Mouse (Mus musculus) intestine, embryonic 14.5 days (tissue): ENCODE data around the gene Zfp410. TPM values are rescaled to one million over a fixed set of nuclear protein-coding genes. Genes with fewer than 3 reads are reported as not detected.
A peak's percentile ranks its signal among the peaks of the same experiment; 100 is the strongest.

Experiments used
- ATAC-seq: fragments of 200-750 bp; cut with Nextera tagmentation; replicated peaks from 2 replicates; pipeline ENCODE4 v1.8.0; 2017; ENCODE audit warnings: low read depth, moderate number of reproducible peaks, moderate TSS enrichment, moderate library complexity; ENCODE audit not compliant: low FRiP score, low TSS enrichment
- DNase-seq: peaks from one replicate; pipeline ENCODE4 v3.0.0-alpha.2; 2018; ENCODE audit warnings: low spot score
- H3K27ac ChIP-seq: fragments of 300-500 bp; sonication (generic); 2 replicates; pipeline ENCODE4 v1.5.1; 2014; ENCODE audit warnings: low read depth, mild to moderate bottlenecking, control low read depth
- H3K27me3 ChIP-seq: fragments of 300-500 bp; sonication (generic); replicated peaks from 2 replicates; pipeline ENCODE4 v1.6.1; 2014; ENCODE audit warnings: low read length, control low read depth; ENCODE audit not compliant: control insufficient read depth, insufficient read depth
- H3K36me3 ChIP-seq: fragments of 300-500 bp; sonication (generic); 2 replicates; pipeline ENCODE4 v1.6.1; 2014; ENCODE audit warnings: low read length, control low read depth; ENCODE audit not compliant: control insufficient read depth, insufficient read depth
- H3K4me1 ChIP-seq: fragments of 300-500 bp; sonication (generic); replicated peaks from 2 replicates; pipeline ENCODE4 v1.6.1; 2014; ENCODE audit warnings: low read length, control low read depth, mixed read lengths; ENCODE audit not compliant: control insufficient read depth, insufficient read depth
- H3K4me2 ChIP-seq: fragments of 300-500 bp; sonication (generic); 2 replicates; pipeline ENCODE4 v1.6.1; 2014; ENCODE audit warnings: low read length
- H3K4me3 ChIP-seq: fragments of 300-500 bp; sonication (generic); 2 replicates; pipeline ENCODE4 v1.5.1; 2014; ENCODE audit warnings: low read depth, low read length, control low read depth, mixed read lengths
- H3K9ac ChIP-seq: fragments of 300-500 bp; sonication (generic); 2 replicates; pipeline ENCODE4 v1.6.1; 2014; ENCODE audit warnings: mild to moderate bottlenecking, low read length
- H3K9me3 ChIP-seq: fragments of 300-500 bp; sonication (generic); 2 replicates; pipeline ENCODE4 v1.6.1; 2016; ENCODE audit warnings: low read length, control low read depth; ENCODE audit not compliant: control insufficient read depth
- WGBS: fragments of 180-500 bp; shearing (Covaris S2); extraction: QIAGEN DNeasy Blood & Tissue Kit; methylation state at CpG from one replicate; pipeline ENCODE4 v1.1.7; 2014; 5-methylcytosine and 5-hydroxymethylcytosine counted together
- polyA plus RNA-seq: library from polyadenylated mRNA; unstranded; fragments of >200 nt; fragmentation: Nextera tagmentation; extraction: Ambion mirVana; gene quantifications from 2 replicates; pipeline ENCODE4 v1.2.1, GENCODE M21; 2014

Zfp410 gene
- polyA plus RNA-seq, 1 experiment from 2014 or later = 66.0 TPM

DNA sequence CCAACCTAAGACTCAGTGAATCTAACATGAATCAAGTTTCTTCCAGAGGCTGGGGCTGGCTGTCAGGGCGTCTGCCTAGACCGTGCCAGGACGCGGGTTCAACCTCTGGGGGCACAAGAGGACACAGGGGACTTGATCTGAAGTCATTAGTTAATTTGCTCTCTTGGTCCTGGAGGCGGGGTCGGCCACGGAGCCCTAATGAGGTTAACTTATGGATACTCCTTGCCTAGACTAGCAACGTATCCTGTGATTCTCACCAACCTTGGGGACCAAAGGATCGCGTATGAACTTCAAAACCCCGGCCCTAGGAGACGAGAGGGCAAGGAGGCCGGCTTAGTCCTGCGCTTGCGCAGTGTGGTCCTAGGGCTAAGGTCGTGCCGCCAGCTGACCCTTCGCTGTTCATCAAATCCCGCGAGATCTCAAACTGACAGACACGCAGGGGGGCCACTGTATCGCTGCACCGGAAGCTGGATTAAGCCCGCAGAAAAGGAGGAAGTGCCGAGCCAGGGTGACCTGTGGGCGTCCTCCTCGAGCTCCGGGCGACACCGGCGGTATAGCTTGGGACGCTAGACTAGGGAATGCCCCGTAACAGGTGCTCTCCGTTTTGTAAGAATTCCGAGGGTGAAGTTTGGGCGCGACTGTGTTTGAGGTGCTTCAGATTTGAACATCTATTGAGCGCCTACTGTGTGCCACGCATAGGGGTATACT lies 31.6 kb upstream of the Zfp410 start, which contains the start of gene Ptgr2:
TSS of gene Ptgr2 (plus strand) at position 348 of the 708 bp plus-strand sequence.
- Histone ChIP-seq H3K9ac (peak within 1 kb of the TSS; percentile 54), H3K4me2 (peak within 1 kb of the TSS; percentile 83), H3K4me3 (peak within 1 kb of the TSS; percentile 63), H3K4me1 (0 out of 2 replicates have a peak, but pooled peaks cover 6% of the 10 kb centered on the region), H3K27me3 (no peaks in the 10 kb centered on the region), H3K9me3 (no peaks in the 10 kb centered on the region), H3K27ac (peak within 1 kb of the TSS; percentile 24; the same call in 1 of the 2 replicates), H3K36me3 (no peaks in the 10 kb centered on the region)
- DNase-seq = peak; percentile 92
- under 1% methylated on average over 39 of the region's 39 CpGs for WGBS
- ATAC-seq = peak; percentile 96

DNA sequence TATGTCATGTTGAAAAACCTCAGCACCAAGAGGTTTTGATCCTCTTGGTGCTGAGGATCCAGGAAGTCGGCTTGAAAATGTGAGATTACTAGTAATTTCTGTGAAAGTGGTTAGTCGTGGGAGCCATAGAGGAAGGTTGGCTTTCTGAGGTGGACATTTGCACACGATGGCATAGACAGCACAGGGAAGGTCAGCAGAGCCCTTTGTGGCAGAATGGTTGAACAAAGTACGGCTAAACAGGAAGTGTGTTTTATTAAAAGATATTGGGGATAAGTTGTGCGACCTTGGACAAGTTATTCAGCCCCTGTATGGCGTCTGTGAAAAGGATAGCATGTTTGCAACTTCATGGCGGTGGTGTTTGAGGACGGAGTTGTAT lies 31.1 kb upstream of the Zfp410 start:
- 0 out of 2 replicates have a peak overlapping the region, but pooled peaks have one; percentile 24 for H3K27ac ChIP-seq
- no peaks in the 10 kb centered on the region for H3K27me3 ChIP-seq
- peak overlapping the region; percentile 63 for H3K4me3 ChIP-seq
- DNase-seq = no peak
- H3K4me2 ChIP-seq = peak overlapping the region; percentile 83
- 0 out of 2 replicates have a peak, but pooled peaks cover 6% of the 10 kb centered on the region for H3K4me1 ChIP-seq
- no peaks in the 10 kb centered on the region for H3K9me3 ChIP-seq
- peak overlapping the region; percentile 54 for H3K9ac ChIP-seq
- peak; percentile 30; the same call in 1 of the 2 replicates for ATAC-seq
- 33% methylated on average over 8 of the region's 8 CpGs for WGBS
- no peaks in the 10 kb centered on the region for H3K36me3 ChIP-seq

DNA sequence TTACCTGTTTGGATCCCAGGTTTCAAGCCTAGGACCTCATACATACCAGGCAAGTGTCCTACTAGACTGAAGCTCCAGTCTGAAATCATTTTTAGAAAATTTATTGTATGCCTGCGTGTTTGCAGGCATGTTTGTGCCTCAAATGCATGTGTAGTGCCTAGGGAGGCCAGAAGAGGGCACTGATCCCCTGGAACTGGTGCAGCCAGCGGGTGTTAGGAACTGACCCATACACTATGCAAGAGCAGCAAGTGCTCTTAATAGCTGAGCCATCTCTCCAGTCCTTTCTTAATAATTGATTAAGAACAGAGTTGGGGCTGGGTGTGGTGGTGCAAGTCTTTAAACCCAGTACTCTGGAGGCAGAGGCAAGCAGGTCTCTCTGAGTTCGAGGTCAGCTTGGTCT lies 28.2 kb upstream of the Zfp410 start:
- Histone ChIP-seq H3K36me3 (peaks cover 3% of the 10 kb centered on the region; the same call in 1 of the 2 replicates), H3K27ac (no peak overlapping the region), H3K9ac (no peak overlapping the region), H3K4me1 (0 out of 2 replicates have a peak, but pooled peaks cover 6% of the 10 kb centered on the region), H3K4me2 (no peak overlapping the region), H3K9me3 (no peaks in the 10 kb centered on the region), H3K4me3 (no peak overlapping the region), H3K27me3 (no peaks in the 10 kb centered on the region)
- DNase-seq (no peak), ATAC-seq (no peak)
- WGBS = 52% methylated on average over 3 of the region's 3 CpGs

DNA sequence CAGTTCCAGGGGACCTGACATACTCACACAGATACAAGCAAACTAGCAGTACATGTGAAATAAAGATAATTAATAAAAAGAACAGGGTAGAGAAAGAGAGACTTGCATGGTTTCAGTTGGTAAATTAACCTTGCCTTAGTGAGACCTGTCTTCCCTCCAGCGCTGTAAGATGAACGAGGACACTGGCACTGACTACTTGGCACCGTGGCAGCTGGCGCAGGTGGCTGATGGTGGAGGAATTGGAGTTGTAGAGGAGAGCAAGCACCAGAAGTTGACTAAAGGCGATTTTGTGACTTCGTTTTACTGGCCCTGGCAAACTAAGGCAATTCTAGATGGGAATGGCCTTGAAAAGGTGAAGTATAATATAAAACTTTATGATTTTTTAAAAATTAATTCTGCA lies 18.8 kb upstream of the Zfp410 start:
- no peak overlapping the region for H3K4me3 ChIP-seq

DNA sequence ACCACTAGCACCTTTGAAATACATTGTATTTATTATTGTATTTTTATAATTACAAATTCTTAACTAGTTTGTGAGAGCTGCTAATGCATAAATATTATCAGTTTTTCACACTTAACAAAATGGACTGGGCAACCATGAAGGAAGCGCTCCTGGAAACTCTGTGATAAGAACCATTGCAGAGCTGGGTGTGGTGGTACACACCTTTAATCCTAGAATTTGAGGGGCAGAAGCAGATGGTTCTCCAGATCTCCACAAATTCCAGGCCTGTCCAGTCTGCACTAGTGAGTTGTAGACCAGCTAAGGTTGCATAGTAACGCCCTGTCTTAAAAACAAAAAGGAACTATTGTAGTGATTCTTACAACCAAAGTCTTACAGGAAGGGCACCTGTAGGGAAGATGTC lies 17.4 kb upstream of the Zfp410 start:
- H3K27me3 ChIP-seq = no peaks in the 10 kb centered on the region
- ATAC-seq (no peak), DNase-seq (no peak)
- no peaks in the 10 kb centered on the region for H3K4me1 ChIP-seq
- WGBS = 97% methylated on average over 2 of the region's 2 CpGs
- no peaks in the 10 kb centered on the region for H3K9me3 ChIP-seq
- no peak overlapping the region for H3K27ac ChIP-seq
- peaks cover 28% of the 10 kb centered on the region for H3K36me3 ChIP-seq
- H3K4me3 ChIP-seq = no peak overlapping the region
- no peak overlapping the region for H3K4me2 ChIP-seq
- H3K9ac ChIP-seq = no peak overlapping the region

More for the DNA sequence above, 18.8 kb upstream of the Zfp410 start:
- no peak for ATAC-seq
- Histone ChIP-seq H3K27ac (no peak overlapping the region), H3K4me1 (no peaks in the 10 kb centered on the region), H3K9ac (no peak overlapping the region), H3K4me2 (no peak overlapping the region), H3K9me3 (no peaks in the 10 kb centered on the region), H3K27me3 (no peaks in the 10 kb centered on the region), H3K36me3 (peaks cover 32% of the 10 kb centered on the region)
- no peak for DNase-seq
- 93% methylated on average over 6 of the region's 6 CpGs for whole genome bisulfite sequencing

DNA sequence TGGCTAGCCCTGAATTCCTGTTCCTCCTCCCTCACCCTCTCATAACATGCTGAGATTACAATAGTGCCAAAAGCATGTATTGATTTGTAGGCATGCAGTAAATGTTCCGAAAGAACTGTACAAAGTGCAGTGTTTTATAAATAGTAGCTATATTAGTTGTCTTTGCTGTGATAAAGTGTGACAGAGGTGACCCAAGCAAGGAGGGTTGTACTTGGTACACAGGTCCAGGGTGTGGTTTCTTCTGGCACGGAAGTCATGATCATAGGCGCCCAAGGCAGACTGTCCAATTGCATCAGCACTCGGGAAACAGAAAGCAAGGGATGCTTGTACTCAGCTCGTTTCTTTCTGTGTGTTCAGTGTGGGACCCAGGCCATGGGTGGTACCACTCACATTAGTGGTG lies 12.6 kb upstream of the Zfp410 start:
- H3K4me3 ChIP-seq = no peak overlapping the region
- no peak overlapping the region for H3K4me2 ChIP-seq
- H3K9me3 ChIP-seq = no peaks in the 10 kb centered on the region
- DNase-seq (no peak), ATAC-seq (no peak)
- no peak overlapping the region for H3K9ac ChIP-seq
- no peaks in the 10 kb centered on the region for H3K27me3 ChIP-seq
- 88% methylated on average over 5 of the region's 5 CpGs for WGBS
- H3K36me3 ChIP-seq = peaks cover 19% of the 10 kb centered on the region
- H3K4me1 ChIP-seq = no peaks in the 10 kb centered on the region
- H3K27ac ChIP-seq = no peak overlapping the region

DNA sequence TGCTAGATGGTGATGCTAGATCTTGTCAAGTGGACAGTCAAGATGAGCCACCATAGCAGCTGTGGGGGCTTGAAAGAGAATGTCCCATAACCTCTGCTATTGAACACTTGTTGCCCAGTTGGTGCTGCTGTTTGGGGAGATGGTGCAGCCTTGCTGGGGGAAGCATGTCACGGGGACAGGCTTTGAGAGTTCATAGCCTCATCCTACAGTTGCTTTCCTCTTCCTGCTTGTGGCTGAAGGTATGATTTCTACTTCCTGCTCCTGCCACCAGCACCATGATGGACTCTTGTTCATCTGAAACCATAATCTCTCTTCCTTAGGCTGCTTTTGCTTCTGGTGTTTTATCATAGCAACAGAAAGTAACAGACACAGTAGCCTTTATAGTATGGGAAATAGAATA lies 12.1 kb upstream of the Zfp410 start:
- no peak overlapping the region for H3K27ac ChIP-seq
- H3K4me2 ChIP-seq = no peak overlapping the region
- peaks cover 15% of the 10 kb centered on the region; the same call in 1 of the 2 replicates for H3K36me3 ChIP-seq
- no peak for DNase-seq
- no peak overlapping the region for H3K4me3 ChIP-seq
- H3K9ac ChIP-seq = no peak overlapping the region
- H3K4me1 ChIP-seq = no peaks in the 10 kb centered on the region
- H3K27me3 ChIP-seq = no peaks in the 10 kb centered on the region
- no peak for ATAC-seq
- WGBS = 83% methylated on average over 1 of the region's 1 CpGs
- H3K9me3 ChIP-seq = no peaks in the 10 kb centered on the region

DNA sequence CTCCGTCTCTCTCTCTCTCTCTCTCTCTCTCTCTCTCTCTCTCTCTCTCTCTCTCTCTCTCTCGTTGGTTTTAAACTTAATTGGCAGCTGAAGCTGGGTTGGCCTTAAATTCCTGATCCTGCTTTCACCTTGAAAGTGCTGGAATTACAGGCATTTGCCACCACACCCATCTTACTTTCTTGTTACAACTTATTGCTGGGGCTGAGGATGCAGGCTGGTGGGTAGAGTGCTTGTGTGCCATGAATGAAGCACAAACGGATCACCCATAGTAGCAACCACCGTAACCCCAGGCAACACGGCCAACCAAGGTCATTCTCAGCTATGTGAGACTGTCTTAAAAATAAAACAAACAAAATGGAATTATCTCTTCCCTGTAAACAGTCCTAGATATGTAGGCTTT lies 5.3 kb upstream of the Zfp410 start:
- Histone ChIP-seq H3K4me3 (no peak overlapping the region), H3K4me2 (no peak overlapping the region), H3K27me3 (no peaks in the 10 kb centered on the region), H3K27ac (no peak overlapping the region), H3K9ac (no peak overlapping the region), H3K4me1 (peaks cover 5% of the 10 kb centered on the region; the same call in 1 of the 2 replicates), H3K36me3 (peaks cover 9% of the 10 kb centered on the region; the same call in 1 of the 2 replicates), H3K9me3 (no peaks in the 10 kb centered on the region)
- no peak for ATAC-seq
- no peak for DNase-seq
- WGBS = 79% methylated on average over 3 of the region's 5 CpGs

DNA sequence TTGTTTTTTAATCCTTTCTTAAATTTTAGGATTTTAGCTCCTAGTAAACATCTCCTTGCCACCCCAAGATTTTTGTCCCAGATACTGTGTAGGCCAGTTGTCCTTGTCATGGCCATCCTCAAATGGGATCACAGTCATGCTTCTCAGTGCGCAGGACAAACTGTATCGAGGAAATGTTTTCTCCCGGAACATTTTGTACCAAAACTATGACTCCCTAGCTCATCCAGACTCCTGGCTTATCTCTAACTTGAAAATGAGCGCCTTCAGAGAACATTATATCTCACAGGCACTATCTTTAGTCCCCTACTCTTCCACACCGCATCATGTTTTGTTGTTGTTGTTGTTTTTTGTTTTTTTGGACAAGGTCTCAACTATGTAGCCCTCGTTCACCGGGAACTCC lies 646 bp upstream of the Zfp410 start:
- peak overlapping the region; percentile 78 for H3K4me3 ChIP-seq
- H3K4me2 ChIP-seq = peak overlapping the region; percentile 84
- H3K9me3 ChIP-seq = no peaks in the 10 kb centered on the region
- 0 out of 2 replicates have a peak, but pooled peaks cover 4% of the 10 kb centered on the region for H3K36me3 ChIP-seq
- H3K27me3 ChIP-seq = no peaks in the 10 kb centered on the region
- H3K27ac ChIP-seq = peak overlapping the region; percentile 96
- no peak for DNase-seq
- peaks cover 17% of the 10 kb centered on the region for H3K4me1 ChIP-seq
- no peak for ATAC-seq
- 37% methylated on average over 7 of the region's 7 CpGs for WGBS
- H3K9ac ChIP-seq = peak overlapping the region; percentile 88
